Mouse (Mus musculus): ENCODE measurements around the gene Zfp712.

- TF ChIP-seq POLR2A (IDR thresholded peaks at IDR 0.05; ENCODE audit: low read depth, low read length) (no peak), CTCF (conservative IDR thresholded peaks at IDR 0.05 in 1 of 2, IDR thresholded peaks at IDR 0.05 in 1 of 2; ENCODE audit: low read depth in 2 of 2, low read length in 2 of 2) (no peak), ZNF384 (IDR thresholded peaks at IDR 0.05; ENCODE audit: low read depth, low read length) (no peak), TBP (conservative IDR thresholded peaks at IDR 0.05; ENCODE audit: low read depth, low read length) (no peak), HCFC1 (IDR thresholded peaks at IDR 0.05; ENCODE audit: low read depth, low read length) (no peak)
Measured at GRCm38 (mm10) chr13:67077244-67077643, 16.3 kb upstream of the Zfp712 start.

Measured in CH12.LX (cell line).